Mouse (Mus musculus) thymus, postnatal 0 days (tissue): ENCODE measurements at regions not wholly inside any gene's neighbourhood (a gene's known extent, or its start where the extent isn't known, plus 50 kb on each side); places are given as distances from the start of the nearest gene placed in this dataset.

Experiments used
- DNase-seq: peaks from one replicate; pipeline ENCODE4 v3.0.0-alpha.2; 2015; ENCODE audit warnings: low spot score

GRCm38 (mm10) chr7:128834894-128835293, 90.2 kb downstream of the Sec23ip start:
- no peak for DNase-seq

- DNase-seq = no peak
Measured at GRCm38 (mm10) chr7:128836435-128836834, 91.7 kb downstream of the Sec23ip start.

GRCm38 (mm10) chr7:128842561-128842960, 97.8 kb downstream of the Sec23ip start:
- DNase-seq = no peak

- no peak for DNase-seq
Measured at GRCm38 (mm10) chr7:128843576-128843975, 98.8 kb downstream of the Sec23ip start.

- DNase-seq = no peak
Measured at GRCm38 (mm10) chr7:128849261-128849660, 104.5 kb downstream of the Sec23ip start.

GRCm38 (mm10) chr7:128854193-128854592, 109.5 kb downstream of the Sec23ip start:
- no peak for DNase-seq

- DNase-seq = no peak
Measured at GRCm38 (mm10) chr7:128854690-128855343, 110.1 kb downstream of the Sec23ip start.

- peak; percentile 63 for DNase-seq
Measured at GRCm38 (mm10) chr7:128860141-128860540, 115.4 kb downstream of the Sec23ip start.

GRCm38 (mm10) chr7:128860709-128861108, 116.0 kb downstream of the Sec23ip start:
- DNase-seq = no peak

- DNase-seq = no peak
Measured at GRCm38 (mm10) chr7:128861376-128861775, 116.6 kb downstream of the Sec23ip start.

GRCm38 (mm10) chr7:128868799-128869198, 124.1 kb downstream of the Sec23ip start:
- no peak for DNase-seq

GRCm38 (mm10) chr7:128884015-128884414, 139.3 kb downstream of the Sec23ip start:
- no peak for DNase-seq

GRCm38 (mm10) chr7:128885551-128885950, 140.8 kb downstream of the Sec23ip start:
- DNase-seq = no peak

- no peak for DNase-seq
Measured at GRCm38 (mm10) chr7:128910134-128910533, 165.4 kb downstream of the Sec23ip start.

- DNase-seq = no peak
Measured at GRCm38 (mm10) chr7:128937976-128938730, 193.4 kb downstream of the Sec23ip start.

- no peak for DNase-seq
Measured at GRCm38 (mm10) chr7:128960575-128960974, 215.8 kb downstream of the Sec23ip start.

GRCm38 (mm10) chr7:128979904-128980303, 235.2 kb downstream of the Sec23ip start:
- no peak for DNase-seq

- DNase-seq = no peak
Measured at GRCm38 (mm10) chr7:128980827-128981226, 236.1 kb downstream of the Sec23ip start.

- no peak for DNase-seq
Measured at GRCm38 (mm10) chr7:128998759-128999158, 254.0 kb downstream of the Sec23ip start.

- no peak for DNase-seq
Measured at GRCm38 (mm10) chr7:129002419-129002818, 254.4 kb upstream of the Plpp4 start.

- no peak for DNase-seq
Measured at GRCm38 (mm10) chr7:129003150-129003549, 253.7 kb upstream of the Plpp4 start.

- DNase-seq = no peak
Measured at GRCm38 (mm10) chr7:129016353-129016752, 240.5 kb upstream of the Plpp4 start.

- no peak for DNase-seq
Measured at GRCm38 (mm10) chr7:129027116-129027515, 229.7 kb upstream of the Plpp4 start.
